16 mouse cellular contexts compared by ENCODE assay signal in genomic region chr1:20908541-20908940, GRCm38 (mm10). TPM values are rescaled to one million over a fixed set of nuclear protein-coding genes. Genes with fewer than 3 reads are reported as not detected.
A peak's percentile ranks its signal among the peaks of the same experiment; 100 is the strongest.
DNase-seq lines count a peak whose midpoint lies in the region; ATAC-seq and TF ChIP-seq lines count a peak whose summit lies in the region.
"Had no signal": no experiment of that assay in that cellular context is flagged by ENCODE, and none has a peak within 500 bp of the region (broad histone marks: within the 10 kb centered on the region; RNA-seq: fewer than 3 reads in every experiment).

No protein-coding gene starts in this region.

- no peak for ATAC-seq in forebrain, embryonic 14.5 days
- peak; percentile 47 for ATAC-seq in midbrain, embryonic 11.5 days (ENCODE audit: low FRiP score)
- no peak for ATAC-seq in liver, embryonic 11.5 days (replicated peaks; ENCODE audit: low FRiP score)

- H3K79me2 ChIP-seq in heart, adult 2 months (replicated peaks; ENCODE audit: control insufficient read depth, insufficient read depth, low read length): no peaks in the 10 kb centered on the region

- peaks cover 27% of the 10 kb centered on the region for H3K4me1 ChIP-seq in cerebellum, adult 2 months (ENCODE audit: control insufficient read depth, insufficient read depth, low read length)
- peaks cover 27% of the 10 kb centered on the region; the same call in 1 of the 2 replicates for H3K4me1 ChIP-seq in forebrain, embryonic 14.5 days (ENCODE audit: control insufficient read depth, insufficient read depth, low read length)
- H3K4me1 ChIP-seq in midbrain, embryonic 11.5 days (ENCODE audit: control insufficient read depth, insufficient read depth, low read length): peaks cover 20% of the 10 kb centered on the region
- H3K4me1 ChIP-seq in heart, adult 2 months (ENCODE audit: control insufficient read depth, insufficient read depth, low read length): no peaks in the 10 kb centered on the region
- H3K4me1 ChIP-seq in liver, embryonic 11.5 days (replicated peaks; ENCODE audit: control insufficient read depth, insufficient read depth, low read length): no peaks in the 10 kb centered on the region
- H3K4me1 ChIP-seq: limb, embryonic 13.5 days had no signal

- TF ChIP-seq CTCF in cerebellum, adult 2 months (IDR thresholded peaks at IDR 0.05; ENCODE audit: borderline replicate concordance, insufficient read depth, low read depth, low read length): no peak
- TF ChIP-seq CTCF in heart, adult 2 months (IDR thresholded peaks at IDR 0.05): no peak

- TF ChIP-seq EP300 in heart, adult 2 months (IDR thresholded peaks at IDR 0.05; ENCODE audit: insufficient read depth, low read depth, low read length): no peak

- no peak for DNase-seq in cerebellum, adult 2 months
- DNase-seq in cerebellum, postnatal 14 days: no peak
- peak; percentile 79 for DNase-seq in ES-CJ7 (ENCODE audit: low read depth, low spot score)
- peak; percentile 69 for DNase-seq in forebrain, embryonic 14.5 days (ENCODE audit: low spot score)
- DNase-seq in midbrain, embryonic 11.5 days (ENCODE audit: low spot score, missing footprints): peak; percentile 89
- DNase-seq in heart, adult 2 months: no peak
- DNase-seq in spleen, postnatal 36 days (ENCODE audit: low spot score in 2 of 2): no peak
- no peak for DNase-seq in liver, embryonic 11.5 days (ENCODE audit: low spot score)
- DNase-seq: adrenal gland, postnatal 10 days; heart, postnatal 4 days; kidney, postnatal 10 days; layer of hippocampus, postnatal 36 days; lung, embryonic 14.5 days had no signal

- H3K4me3 ChIP-seq in cerebellum, adult 2 months (replicated peaks; ENCODE audit: insufficient read depth, low read depth, low read length): no peak overlapping the region
- H3K4me3 ChIP-seq in forebrain, embryonic 14.5 days (ENCODE audit: low read depth, low read length): no peak overlapping the region
- H3K4me3 ChIP-seq in midbrain, embryonic 11.5 days (ENCODE audit: low read depth, low read length): no peak overlapping the region
- no peak overlapping the region for H3K4me3 ChIP-seq in heart, adult 2 months
- H3K4me3 ChIP-seq in liver, embryonic 11.5 days (ENCODE audit: low read depth, low read length): no peak overlapping the region
- H3K4me3 ChIP-seq: embryonic facial prominence, embryonic 12.5 days; limb, embryonic 13.5 days had no signal

- no peaks in the 10 kb centered on the region for H3K9me3 ChIP-seq in forebrain, embryonic 14.5 days (replicated peaks; ENCODE audit: control insufficient read depth, low read length)
- no peaks in the 10 kb centered on the region for H3K9me3 ChIP-seq in midbrain, embryonic 11.5 days (ENCODE audit: control insufficient read depth, low read length)
- no peaks in the 10 kb centered on the region for H3K9me3 ChIP-seq in liver, embryonic 11.5 days (ENCODE audit: control insufficient read depth, low read length)
- H3K9me3 ChIP-seq: embryonic facial prominence, embryonic 12.5 days; limb, embryonic 13.5 days had no signal

- no peaks in the 10 kb centered on the region for H3K27me3 ChIP-seq in cerebellum, adult 2 months (ENCODE audit: control insufficient read depth, insufficient read depth, low read length)
- H3K27me3 ChIP-seq in forebrain, embryonic 14.5 days (replicated peaks; ENCODE audit: control insufficient read depth, insufficient read depth, low read length): no peaks in the 10 kb centered on the region
- no peaks in the 10 kb centered on the region for H3K27me3 ChIP-seq in midbrain, embryonic 11.5 days (ENCODE audit: control insufficient read depth, insufficient read depth, low read length)
- H3K27me3 ChIP-seq in heart, adult 2 months (ENCODE audit: control insufficient read depth, insufficient read depth, low read length): no peaks in the 10 kb centered on the region
- no peaks in the 10 kb centered on the region for H3K27me3 ChIP-seq in liver, embryonic 11.5 days (replicated peaks; ENCODE audit: control insufficient read depth, insufficient read depth, low read length)
- H3K27me3 ChIP-seq: embryonic facial prominence, embryonic 12.5 days; limb, embryonic 13.5 days had no signal

- H3K4me2 ChIP-seq in forebrain, embryonic 14.5 days (ENCODE audit: low read length): no peak overlapping the region
- no peak overlapping the region for H3K4me2 ChIP-seq in midbrain, embryonic 11.5 days
- no peak overlapping the region for H3K4me2 ChIP-seq in liver, embryonic 11.5 days
- H3K4me2 ChIP-seq: embryonic facial prominence, embryonic 12.5 days; limb, embryonic 13.5 days; lung, embryonic 14.5 days had no signal

- intact Hi-C loops in heart, adult 2 months (cut with DNase I): no loop called here

- TF ChIP-seq POLR2A in cerebellum, adult 2 months (IDR thresholded peaks at IDR 0.05; ENCODE audit: borderline replicate concordance, insufficient read depth, low read length): no peak
- no peak for TF ChIP-seq POLR2A in heart, adult 2 months (IDR thresholded peaks at IDR 0.05; ENCODE audit: insufficient read depth, low read depth, low read length)

- H3K36me3 ChIP-seq in forebrain, embryonic 14.5 days (ENCODE audit: control insufficient read depth, insufficient read depth, low read length): no peaks in the 10 kb centered on the region
- H3K36me3 ChIP-seq in midbrain, embryonic 11.5 days (ENCODE audit: control insufficient read depth, insufficient read depth, low read length): no peaks in the 10 kb centered on the region
- no peaks in the 10 kb centered on the region for H3K36me3 ChIP-seq in heart, adult 2 months (ENCODE audit: control insufficient read depth, insufficient read depth, low read length)
- H3K36me3 ChIP-seq in liver, embryonic 11.5 days (ENCODE audit: control insufficient read depth, insufficient read depth, low read length): no peaks in the 10 kb centered on the region
- H3K36me3 ChIP-seq: embryonic facial prominence, embryonic 12.5 days; limb, embryonic 13.5 days had no signal

- H3K27ac ChIP-seq in cerebellum, adult 2 months (ENCODE audit: insufficient read depth, low read length): peak overlapping the region; percentile 84; the same call in 1 of the 2 replicates
- 0 out of 2 replicates have a peak overlapping the region, but pooled peaks have one; percentile 27 for H3K27ac ChIP-seq in forebrain, embryonic 14.5 days (ENCODE audit: low read depth, low read length)
- H3K27ac ChIP-seq in midbrain, embryonic 11.5 days (ENCODE audit: low read depth, low read length): peak overlapping the region; percentile 12
- H3K27ac ChIP-seq in heart, adult 2 months: no peak overlapping the region
- H3K27ac ChIP-seq in liver, embryonic 11.5 days (ENCODE audit: low read depth, low read length): no peak overlapping the region
- H3K27ac ChIP-seq: embryonic facial prominence, embryonic 12.5 days; limb, embryonic 13.5 days had no signal

- no peak overlapping the region for H3K9ac ChIP-seq in forebrain, embryonic 14.5 days (ENCODE audit: low read length)
- no peak overlapping the region for H3K9ac ChIP-seq in midbrain, embryonic 11.5 days (ENCODE audit: low read length)
- H3K9ac ChIP-seq in heart, adult 2 months (ENCODE audit: low read depth, low read length): no peak overlapping the region
- H3K9ac ChIP-seq in liver, embryonic 11.5 days (ENCODE audit: low read depth, low read length): no peak overlapping the region
- H3K9ac ChIP-seq: embryonic facial prominence, embryonic 12.5 days; limb, embryonic 13.5 days; lung, embryonic 14.5 days had no signal

- WGBS in cerebellum, adult 2 months: 81% methylated on average over 4 of the region's 4 CpGs
- WGBS in forebrain, embryonic 14.5 days: 9% methylated on average over 4 of the region's 4 CpGs
- 19% methylated on average over 4 of the region's 4 CpGs for WGBS in midbrain, embryonic 11.5 days
- WGBS in heart, adult 2 months: 77% methylated on average over 4 of the region's 4 CpGs
- WGBS in liver, embryonic 11.5 days: 57% methylated on average over 4 of the region's 4 CpGs

RNA-seq across cellular contexts. Expression of gene Paqr8, which starts 18.1 kb away (rescaled TPM):
- 112 and 134 TPM in 2 replicates for polyA plus RNA-seq in cerebellum, adult 2 months (2012; rRNA removed)
- polyA plus RNA-seq in forebrain, embryonic 14.5 days (2014; fragmentation: Nextera tagmentation; extraction: Ambion mirVana): 18.7 and 23.0 TPM in 2 replicates
- 7.2 and 7.7 TPM in 2 replicates for polyA plus RNA-seq in midbrain, embryonic 11.5 days (2014; fragmentation: Nextera tagmentation; extraction: Ambion mirVana)
- 1 to 10 TPM; 1.2 to 2.2 TPM for total RNA-seq in heart, adult 2 months (2021)
- polyA plus RNA-seq in heart, adult 2 months (2012; rRNA removed): 2.0 and 3.2 TPM in 2 replicates
- 1.4 and 1.9 TPM in 2 replicates for polyA plus RNA-seq in liver, embryonic 11.5 days (2014; fragmentation: Nextera tagmentation; extraction: Ambion mirVana)

RNA-seq across cellular contexts. Expression of gene Efhc1, which starts 42.9 kb away (rescaled TPM):
- 2.1 and 3.0 TPM in 2 replicates for polyA plus RNA-seq in cerebellum, adult 2 months (2012; rRNA removed)
- polyA plus RNA-seq in forebrain, embryonic 14.5 days (2014; fragmentation: Nextera tagmentation; extraction: Ambion mirVana): 2.6 and 2.7 TPM in 2 replicates
- polyA plus RNA-seq in midbrain, embryonic 11.5 days (2014; fragmentation: Nextera tagmentation; extraction: Ambion mirVana): 2.5 and 2.6 TPM in 2 replicates
- total RNA-seq in heart, adult 2 months (2021): under 1 TPM; 0.41 to 0.63 TPM
- polyA plus RNA-seq in heart, adult 2 months (2012; rRNA removed): 1.2 and 1.8 TPM in 2 replicates
- 0.58 and 1.2 TPM in 2 replicates for polyA plus RNA-seq in liver, embryonic 11.5 days (2014; fragmentation: Nextera tagmentation; extraction: Ambion mirVana)
- total RNA-seq: megakaryocyte-erythroid progenitor cell, adult 5-6 weeks had no signal

Comparison
In these comparisons a context has a peak if more than half of its experiments do, and no peak if none do; other contexts are left out.
1. DNase-seq: peak in ES-CJ7 (single experiment), forebrain, embryonic 14.5 days (single experiment) and midbrain, embryonic 11.5 days (single experiment); none in cerebellum, adult 2 months (0 of 2), cerebellum, postnatal 14 days (0 of 2), heart, adult 2 months (0 of 2), spleen, postnatal 36 days (0 of 2) and liver, embryonic 11.5 days (single experiment).
2. H3K27ac ChIP-seq: peak in cerebellum, adult 2 months (single experiment), forebrain, embryonic 14.5 days (single experiment) and midbrain, embryonic 11.5 days (single experiment); none in heart, adult 2 months (single experiment) and liver, embryonic 11.5 days (single experiment).